Mouse (Mus musculus) bone marrow macrophage, adult 2 months (primary cell): Measurements from ENCODE around the gene Akna.

Experiments
- CTCF ChIP-seq: IDR thresholded peaks from 2 replicates; pipeline ENCODE4 v1.5.1; 2012; ENCODE audit warnings: low read depth, mild to moderate bottlenecking, low read length, moderate library complexity
- POLR2A ChIP-seq: IDR thresholded peaks from 2 replicates; pipeline ENCODE4 v1.6.1; 2012; ENCODE audit warnings: mild to moderate bottlenecking, low read depth, low read length, borderline replicate concordance

DNA sequence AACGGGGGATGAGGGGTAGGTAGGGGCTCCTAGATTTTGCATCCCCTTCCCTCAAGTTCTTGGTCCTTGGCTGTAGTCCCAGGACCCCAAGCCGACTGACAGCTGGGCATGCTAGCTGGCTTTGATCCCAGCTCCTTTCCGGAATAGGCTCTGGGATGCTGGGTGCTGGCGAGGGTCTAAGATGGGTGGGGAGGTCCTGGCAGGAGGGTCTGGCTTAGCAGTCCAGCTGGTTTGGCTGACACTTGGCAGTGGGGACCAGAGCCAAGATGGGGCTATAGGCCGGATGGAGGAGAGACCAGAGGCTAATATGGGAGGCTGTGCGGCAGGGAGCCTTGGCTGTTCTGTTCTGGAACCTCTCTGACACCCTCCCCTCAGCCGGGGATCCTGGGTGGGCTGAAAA, 5.1 kb upstream of the Akna start:
- no peak for TF ChIP-seq POLR2A
- TF ChIP-seq CTCF, result no peak
